Mouse (Mus musculus): ENCODE results near the gene Itga6.

The Itga6 gene

DNA sequence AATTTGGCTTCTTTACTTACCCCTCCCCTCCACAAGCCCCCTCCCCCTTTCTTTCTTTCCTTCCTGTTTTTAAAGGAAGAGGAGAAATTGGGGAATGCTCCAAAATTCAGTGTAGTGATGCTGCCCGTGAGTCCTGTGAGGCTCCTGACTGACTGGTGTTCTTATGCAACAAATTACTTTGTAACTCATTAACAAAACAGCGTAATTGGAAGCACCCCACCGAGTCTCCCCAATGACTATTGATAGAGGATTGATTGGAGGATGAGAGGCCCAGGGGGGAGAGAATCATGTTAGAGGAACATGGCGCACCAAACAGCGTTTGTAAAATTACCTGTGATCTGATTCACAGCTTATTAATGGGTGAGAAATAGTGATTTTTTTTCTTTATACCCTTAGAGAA is 109.7 kb downstream of the Itga6 start:
- no peak for DNase-seq (ENCODE audit: low read depth)

DNA sequence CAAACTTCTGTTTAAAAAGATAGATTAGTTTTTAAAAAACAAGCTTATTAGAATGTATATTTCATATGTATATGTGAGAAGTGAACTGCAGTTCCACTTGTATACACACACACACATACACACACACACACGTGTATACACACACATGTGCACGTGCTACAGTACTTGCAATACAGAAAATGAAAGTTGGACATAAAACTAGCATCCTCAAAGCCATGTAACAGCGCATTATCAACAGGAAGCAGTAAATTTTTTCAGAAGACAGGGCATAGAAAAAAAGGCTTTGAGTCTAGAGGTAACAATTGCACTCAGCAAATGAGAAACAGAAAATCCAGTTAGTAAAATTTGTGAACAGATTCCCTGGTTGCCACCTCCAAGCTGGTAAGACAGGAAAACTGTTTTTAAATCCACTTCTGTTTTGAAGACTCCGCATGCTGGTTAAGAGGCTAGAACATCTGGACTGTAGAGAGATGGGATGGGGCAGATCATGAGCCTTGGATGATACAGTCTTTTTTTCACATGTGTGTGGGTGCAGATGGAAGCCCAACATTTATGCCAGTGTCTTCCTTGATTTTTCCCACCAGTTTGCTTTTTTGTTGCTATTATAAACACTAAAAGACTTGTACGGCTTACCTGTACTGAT is 118.2 kb downstream of the Itga6 start:
- peak; percentile 63 for DNase-seq (ENCODE audit: low read depth)

- no peak for DNase-seq (ENCODE audit: low read depth)
Measured at GRCm38 (mm10) chr2:71865022-71865421, 119.6 kb downstream of the Itga6 start.

DNA sequence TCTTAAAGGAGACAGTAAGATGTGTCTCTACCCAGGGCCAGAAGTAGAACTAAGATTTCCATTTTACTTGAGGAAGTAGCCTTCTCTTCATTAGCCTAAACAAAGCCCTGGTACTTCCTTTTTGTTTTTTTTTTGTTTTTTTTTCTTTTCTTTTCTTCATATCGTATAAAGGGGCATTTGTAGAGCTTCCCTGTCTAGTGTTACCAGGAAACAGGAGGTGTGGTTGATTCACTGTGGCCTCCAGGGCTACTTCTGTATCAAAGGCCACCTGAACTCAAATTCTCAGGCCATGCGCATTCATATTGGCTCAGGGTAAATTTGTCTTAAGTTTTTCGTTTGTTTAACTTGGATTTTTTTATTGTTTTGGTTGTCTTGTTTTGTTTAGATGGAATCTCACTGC is 120.5 kb downstream of the Itga6 start:
- no peak for DNase-seq (ENCODE audit: low read depth)

- peak; percentile 85 for DNase-seq (ENCODE audit: low read depth)
Measured at GRCm38 (mm10) chr2:71866565-71866964, 121.1 kb downstream of the Itga6 start.

DNA sequence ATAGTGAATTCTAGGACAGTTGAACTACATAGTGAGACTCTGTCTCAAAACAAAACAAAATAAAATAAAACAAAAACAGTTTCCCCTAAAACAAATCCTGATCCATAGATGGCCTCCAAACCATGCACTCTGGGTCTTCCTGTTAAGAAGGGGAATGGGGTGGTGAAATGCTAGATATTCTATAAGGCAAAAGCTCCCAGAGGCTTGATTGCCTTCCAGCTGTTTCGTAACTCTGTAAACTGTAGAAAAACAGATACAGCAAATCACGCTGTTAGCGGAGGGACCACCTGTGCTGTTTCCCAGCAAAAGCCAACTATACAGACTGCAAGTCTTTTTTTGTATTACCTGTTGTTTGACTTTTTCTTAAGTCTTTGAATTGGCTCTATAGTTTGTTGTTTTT is 121.6 kb downstream of the Itga6 start:
- DNase-seq (ENCODE audit: low read depth) = no peak

DNA sequence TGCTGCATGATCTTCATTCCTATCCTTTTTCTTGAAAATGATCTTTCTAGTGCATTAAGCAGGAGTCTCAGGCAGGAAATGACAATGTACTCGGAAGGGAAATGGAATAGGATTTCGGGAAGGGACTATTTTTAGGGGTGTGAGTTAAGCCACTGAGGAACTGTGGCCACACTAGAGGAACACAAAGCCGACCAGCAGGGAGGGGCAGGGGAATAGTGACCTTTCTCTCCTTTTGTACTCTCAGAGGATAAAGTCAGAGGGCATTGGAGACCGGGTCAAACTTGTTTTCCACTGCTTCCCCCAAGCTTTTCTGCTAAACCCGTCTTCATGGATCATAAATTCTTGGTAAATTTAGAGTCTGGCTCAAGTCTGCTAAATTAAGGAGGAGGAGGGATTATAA is 122.1 kb downstream of the Itga6 start:
- DNase-seq (ENCODE audit: low read depth) = no peak

GRCm38 (mm10) chr2:71868256-71868655 is 122.8 kb downstream of the Itga6 start:
- DNase-seq (ENCODE audit: low read depth) = no peak

DNA sequence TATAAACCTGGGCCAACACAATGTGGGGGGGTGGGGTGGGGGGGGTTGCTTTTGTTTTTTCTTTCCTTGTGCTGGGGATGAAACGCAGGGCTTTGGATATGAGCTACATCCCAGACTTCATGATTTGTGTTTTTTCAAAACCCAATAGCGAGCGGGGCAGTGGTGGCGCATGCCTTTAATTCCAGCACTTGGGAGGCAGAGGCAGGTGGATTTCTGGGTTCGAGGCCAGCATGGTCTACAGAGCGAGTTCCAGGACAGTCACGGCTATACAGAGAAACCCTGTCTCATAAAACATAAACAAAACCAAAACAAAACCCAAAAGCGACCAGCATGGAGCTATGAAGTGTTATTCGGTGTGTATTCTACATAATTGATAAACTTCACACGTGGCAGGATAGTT is 126.7 kb downstream of the Itga6 start:
- no peak for DNase-seq (ENCODE audit: low read depth)

DNA sequence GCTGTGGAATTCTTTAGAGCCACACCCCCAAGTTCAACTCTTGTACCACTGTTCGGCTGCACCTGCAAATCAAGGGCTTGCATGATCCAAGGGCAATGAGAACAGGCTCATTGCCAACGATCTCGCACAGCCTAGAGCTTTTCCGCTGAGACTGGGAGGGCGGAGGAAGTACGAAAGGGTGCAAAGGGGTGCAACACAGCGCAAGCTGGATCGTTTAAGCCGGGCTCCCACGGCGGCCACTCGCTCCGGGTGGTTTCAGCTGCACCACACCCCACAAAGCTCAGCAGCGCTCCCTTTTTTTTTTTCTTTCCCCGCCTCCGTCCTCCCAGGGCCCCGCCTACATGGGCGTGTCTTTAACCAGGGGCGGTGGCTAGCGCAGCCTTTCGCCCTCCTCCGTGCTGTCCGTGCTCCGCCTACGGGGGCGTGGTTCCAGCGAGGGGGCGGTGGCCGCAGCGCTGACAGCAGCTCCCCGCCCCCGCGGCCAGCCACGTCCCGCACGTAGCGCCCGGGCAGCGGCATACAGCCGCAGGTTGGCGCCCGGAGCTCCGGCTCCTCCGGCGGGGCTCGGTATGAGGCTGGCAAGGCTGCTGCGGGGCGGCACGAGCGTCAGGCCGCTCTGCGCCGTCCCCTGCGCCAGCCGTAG is 127.5 kb downstream of the Itga6 start, which contains the start of gene Pdk1:
Gene Pdk1, plus strand, starts transcription at position 424 of the 643 bp plus-strand sequence.
- DNase-seq (ENCODE audit: low read depth) = peak; percentile 99

GRCm38 (mm10) chr2:71873474-71874322 is 128.3 kb downstream of the Itga6 start:
- DNase-seq (ENCODE audit: low read depth) = peak; percentile 76

GRCm38 (mm10) chr2:71874422-71874821 is 129.0 kb downstream of the Itga6 start:
- no peak for DNase-seq (ENCODE audit: low read depth)

- no peak for DNase-seq (ENCODE audit: low read depth)
Measured at GRCm38 (mm10) chr2:71874836-71875235, 129.4 kb downstream of the Itga6 start.

DNA sequence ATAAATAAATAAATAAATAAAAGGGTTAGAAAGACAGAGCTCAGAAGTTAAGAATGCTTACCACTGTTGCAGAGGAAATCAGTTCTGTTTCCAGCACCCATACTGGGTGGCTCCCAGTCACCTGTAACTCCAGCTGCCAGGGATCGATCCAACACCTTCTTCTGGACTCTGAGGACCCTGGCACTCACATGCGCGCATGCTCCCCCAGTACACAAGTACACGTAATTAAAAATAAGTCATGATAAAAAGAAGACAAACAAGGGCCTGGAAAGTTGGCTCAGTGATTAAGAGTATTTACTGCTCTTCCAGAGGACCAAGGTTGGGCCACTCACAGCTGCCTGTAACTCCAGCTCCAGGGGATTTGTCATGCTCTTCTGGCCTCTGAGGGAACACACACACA is 132.4 kb downstream of the Itga6 start:
- DNase-seq (ENCODE audit: low read depth) = no peak

GRCm38 (mm10) chr2:71878441-71878840 is 133.0 kb downstream of the Itga6 start:
- no peak for DNase-seq (ENCODE audit: low read depth)

DNA sequence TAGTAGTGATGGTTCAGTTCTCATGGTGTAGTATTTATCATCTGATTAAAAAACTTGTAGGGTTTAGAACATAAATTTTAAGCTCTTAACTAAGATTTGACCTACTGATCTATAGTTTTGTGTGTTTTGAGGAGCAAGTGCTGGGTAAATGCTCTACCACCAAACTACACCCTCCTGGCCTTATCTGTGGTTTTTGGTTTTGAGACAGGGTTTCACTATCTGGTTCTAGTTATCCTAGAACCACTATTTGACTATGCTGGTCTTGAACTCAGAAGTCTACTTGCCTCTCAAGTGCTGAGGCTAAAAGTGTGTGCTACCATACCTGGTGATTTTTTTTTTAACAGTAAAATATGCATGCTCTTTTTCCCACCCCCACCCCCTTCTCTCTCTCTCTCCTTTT is 133.5 kb downstream of the Itga6 start:
- DNase-seq (ENCODE audit: low read depth) = no peak

GRCm38 (mm10) chr2:71882914-71883651 is 137.7 kb downstream of the Itga6 start:
- no peak for DNase-seq (ENCODE audit: low read depth)

DNA sequence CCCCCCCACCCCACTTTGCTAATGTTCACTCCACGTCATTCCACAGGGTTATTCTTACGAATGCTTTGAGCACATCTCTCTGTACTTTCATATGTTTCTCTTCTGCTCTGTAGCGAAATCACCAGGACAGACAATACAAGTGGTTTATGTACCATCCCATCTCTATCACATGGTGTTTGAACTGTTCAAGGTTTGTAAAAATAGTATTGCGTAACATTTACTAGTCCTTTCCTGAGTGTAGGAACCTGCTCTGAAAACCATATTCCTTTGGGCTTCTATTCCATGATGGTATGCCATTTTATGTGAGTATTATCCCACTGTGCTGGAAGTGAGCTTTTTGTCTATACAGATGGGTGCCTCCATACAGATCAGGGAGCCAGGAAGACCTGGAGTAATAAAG is 141.9 kb downstream of the Itga6 start:
- no peak for DNase-seq (ENCODE audit: low read depth)

GRCm38 (mm10) chr2:71888437-71888836 is 143.0 kb downstream of the Itga6 start:
- DNase-seq (ENCODE audit: low read depth) = no peak

GRCm38 (mm10) chr2:71891536-71891935 is 146.1 kb downstream of the Itga6 start:
- DNase-seq (ENCODE audit: low read depth) = no peak

GRCm38 (mm10) chr2:71892741-71893349 is 147.4 kb downstream of the Itga6 start:
- DNase-seq (ENCODE audit: low read depth) = no peak
